Mouse (Mus musculus) cerebellum, adult (tissue): ENCODE results near the gene Myo1b.
"Not testable (repeated sequence)": the region's sequence is repeated elsewhere in the genome, so short reads cannot be mapped to it uniquely, and the experiment has no call there.

ENCODE experiments used
- ATAC-seq: cut with Nextera tagmentation; 2 replicates; pipeline ENCODE4 v1.9.2; 2017; ENCODE audit warnings: mild to moderate bottlenecking, moderate library complexity, mixed read lengths; ENCODE audit not compliant: insufficient number of reproducible peaks, low FRiP score, low TSS enrichment

Myo1b gene

DNA sequence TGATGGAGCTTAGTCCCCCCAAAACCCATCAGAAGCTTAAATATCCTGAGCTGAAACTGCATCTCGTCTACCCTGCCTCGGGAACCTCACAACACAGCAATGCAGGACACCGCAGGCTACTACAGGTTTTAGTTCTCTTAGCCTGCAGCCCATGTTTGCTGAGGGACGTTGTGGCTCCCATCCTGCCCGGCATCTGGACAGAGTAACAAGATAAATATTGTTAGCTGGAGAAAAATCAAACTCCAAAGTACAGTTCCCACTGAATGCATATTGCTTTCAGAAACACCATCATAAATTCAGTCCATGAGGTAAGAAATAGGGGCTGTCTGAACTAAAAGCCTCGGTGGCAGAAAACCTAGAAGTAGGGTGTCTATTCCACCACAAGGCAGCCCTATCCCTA lies 10.8 kb downstream of the Myo1b start:
- no peak for ATAC-seq

DNA sequence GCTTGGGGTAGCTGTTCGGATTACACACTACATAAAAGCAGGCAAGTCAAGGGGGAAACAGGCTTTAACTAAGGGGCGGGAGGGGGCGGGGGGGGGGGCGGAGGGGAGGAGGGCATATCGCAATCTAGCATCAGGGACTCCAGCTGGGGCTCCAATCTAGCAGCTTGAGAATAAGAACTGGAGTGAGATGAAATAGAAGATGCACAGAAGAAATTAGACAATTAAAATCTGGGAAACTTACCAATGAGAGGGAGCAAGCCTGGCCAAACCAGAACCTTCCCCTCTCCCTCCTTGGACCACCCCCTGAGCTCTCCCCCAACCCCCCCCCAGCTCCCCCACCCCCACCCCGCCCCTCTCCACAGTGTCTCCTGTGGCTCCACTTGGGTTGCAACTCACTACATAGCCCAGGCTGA lies 18.7 kb downstream of the Myo1b start:
- ATAC-seq = no peak

DNA sequence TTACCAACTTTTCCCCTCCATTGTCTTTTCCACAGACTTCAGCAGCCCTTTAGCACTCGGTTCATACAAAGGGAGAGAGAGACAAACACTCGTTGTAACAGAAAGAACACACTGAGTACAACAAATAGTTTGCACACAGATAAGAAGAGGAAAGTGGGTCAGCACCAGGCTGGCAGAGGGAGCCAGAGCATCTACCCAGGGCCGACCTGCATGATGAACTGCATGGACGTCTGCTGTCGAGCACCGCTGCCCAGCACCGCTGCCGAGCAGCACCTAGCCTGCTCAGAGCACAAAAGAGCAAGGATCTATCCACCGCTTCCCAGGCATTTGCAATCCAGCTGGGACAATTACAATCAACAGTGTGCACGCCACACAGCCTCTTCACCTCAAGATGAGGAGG lies 19.9 kb downstream of the Myo1b start:
- ATAC-seq = no peak

DNA sequence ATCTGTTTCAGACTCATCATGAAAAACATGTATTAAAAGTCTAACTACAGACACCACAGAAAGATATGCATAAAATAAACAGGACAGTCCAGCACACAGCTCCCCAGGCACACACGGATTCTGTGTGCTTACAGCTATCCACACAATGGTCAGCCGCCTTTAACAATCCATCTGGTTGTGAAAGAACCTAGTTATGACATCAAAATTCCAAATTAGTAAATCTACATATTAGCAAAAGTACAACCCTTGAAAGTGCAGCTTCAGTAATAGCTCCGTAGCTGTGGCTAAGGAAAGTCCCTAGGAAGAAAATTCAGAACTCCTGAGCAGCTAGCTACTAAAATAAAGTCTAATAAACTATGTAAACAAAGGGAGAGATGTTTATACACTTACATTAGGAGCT lies 21.1 kb downstream of the Myo1b start:
- no peak for ATAC-seq

DNA sequence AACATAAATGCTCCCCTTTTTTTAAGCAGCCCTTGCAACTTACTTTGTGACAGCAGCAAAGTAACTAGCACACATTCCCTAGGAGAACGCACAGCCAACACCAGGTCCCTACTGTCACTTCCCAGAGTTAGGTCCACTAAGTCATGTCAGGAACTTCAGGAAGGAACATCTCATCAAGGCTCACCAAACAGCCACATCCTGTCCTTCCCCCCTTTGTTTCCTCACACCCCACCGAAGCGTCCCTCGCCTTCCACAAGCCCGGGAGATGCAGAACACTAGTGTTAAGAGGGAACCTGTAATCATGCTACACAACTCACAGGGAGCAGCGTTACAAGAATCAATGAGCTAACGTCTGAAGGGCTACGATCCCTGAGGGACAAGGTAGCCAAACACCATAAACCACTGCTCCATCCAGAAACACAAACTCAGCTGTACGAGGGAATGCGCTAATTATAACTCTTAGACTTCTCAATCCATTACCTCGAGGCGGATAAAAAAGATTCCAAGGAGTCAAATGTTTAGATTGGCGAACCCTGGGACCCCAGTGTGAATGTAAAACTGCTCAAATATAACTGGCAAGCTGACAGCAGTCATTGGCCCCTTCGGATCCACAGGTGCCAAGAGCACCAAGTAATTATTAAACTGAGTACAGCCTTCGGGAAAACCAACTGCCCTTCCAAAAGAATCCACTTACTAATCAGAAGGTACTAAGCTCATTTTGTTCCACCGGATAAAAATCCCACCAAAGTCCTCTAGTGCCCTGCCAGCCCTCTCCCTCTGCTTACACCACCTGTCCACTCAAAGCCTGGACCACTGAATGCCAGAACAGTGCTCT lies 22.1 kb downstream of the Myo1b start:
- no peak for ATAC-seq

DNA sequence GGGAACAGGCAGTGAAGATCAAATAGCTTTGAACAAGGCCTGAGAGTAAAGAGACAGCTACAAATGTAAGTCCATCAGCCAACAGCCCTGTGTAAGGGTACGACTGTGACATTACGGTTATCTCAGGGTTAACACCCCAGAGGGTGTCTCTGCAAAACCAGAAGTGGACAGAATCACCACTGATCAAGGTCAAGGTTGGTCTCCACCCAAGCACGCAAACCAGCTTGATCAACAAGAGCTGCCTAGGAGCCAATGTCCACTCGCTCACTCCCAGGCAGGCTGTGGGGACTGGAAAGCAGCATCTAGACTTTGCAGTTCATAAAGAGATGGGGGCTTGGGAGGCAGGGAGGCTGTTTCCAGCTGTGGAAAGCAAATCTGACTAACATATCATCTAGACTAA lies 23.9 kb downstream of the Myo1b start:
- ATAC-seq = no peak

DNA sequence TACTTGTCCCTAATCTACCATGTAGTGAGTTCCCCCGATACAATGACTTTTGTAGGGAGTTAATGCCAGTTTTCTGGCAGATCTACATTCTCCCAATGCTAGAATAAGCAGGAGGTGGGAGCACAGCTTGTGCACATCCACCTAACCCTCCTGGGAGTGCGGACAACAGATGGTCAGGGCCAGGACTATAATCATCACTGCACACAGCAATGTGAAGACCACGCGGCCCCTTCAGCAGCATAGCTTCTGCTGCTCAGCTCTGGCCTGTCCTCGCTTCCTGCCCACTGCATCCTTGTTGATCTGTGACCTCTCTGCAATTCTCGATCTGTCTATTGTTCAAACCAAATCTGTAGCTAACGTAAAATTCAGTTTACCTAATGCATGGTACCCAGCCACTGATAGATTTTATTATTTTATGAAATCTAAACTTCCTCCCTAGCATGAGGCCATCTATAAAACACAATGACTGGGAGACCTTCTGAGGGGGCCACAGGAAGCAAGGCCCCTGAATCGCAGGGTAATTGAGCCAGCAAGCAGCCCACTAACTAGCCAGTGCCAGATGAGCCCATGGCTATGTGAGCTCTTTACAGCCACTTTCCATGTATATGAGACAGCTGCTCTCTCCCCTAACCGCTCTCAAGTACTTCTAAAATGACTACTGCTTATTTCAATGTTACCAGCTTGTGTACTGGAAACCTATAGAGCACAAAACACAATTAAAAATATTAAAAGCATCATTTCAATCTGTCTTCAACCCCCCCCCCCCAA lies 27.6 kb downstream of the Myo1b start:
- no peak for ATAC-seq

DNA sequence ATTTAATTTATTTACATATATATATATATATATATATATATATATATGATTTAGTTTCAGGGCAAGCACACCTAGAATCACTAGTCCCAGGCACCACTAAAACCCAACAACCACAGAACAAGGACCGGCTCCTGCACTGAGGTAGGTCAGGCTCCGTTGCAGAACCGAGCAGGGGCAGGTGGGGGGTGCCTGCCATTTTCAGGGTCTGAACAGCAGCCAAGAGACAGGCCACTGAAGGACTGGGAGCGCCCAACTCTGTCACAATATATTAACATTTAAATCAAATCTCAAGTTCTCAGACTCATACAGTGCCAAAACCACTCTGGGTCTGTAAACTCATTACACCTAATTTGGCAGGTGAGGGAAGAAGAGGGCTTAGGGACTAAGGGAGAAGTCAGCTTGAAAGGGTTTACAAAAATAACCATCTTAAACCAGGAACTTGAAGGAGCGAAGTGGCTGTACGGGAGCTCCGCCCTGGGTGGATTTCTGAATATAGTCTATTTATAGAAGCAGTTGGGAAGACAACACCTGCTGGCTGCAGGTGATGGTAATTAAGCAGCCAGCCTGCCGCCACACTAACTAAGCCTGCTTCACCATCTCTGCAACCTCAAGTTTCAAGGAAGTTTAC lies 30.4 kb downstream of the Myo1b start:
- ATAC-seq = no peak

DNA sequence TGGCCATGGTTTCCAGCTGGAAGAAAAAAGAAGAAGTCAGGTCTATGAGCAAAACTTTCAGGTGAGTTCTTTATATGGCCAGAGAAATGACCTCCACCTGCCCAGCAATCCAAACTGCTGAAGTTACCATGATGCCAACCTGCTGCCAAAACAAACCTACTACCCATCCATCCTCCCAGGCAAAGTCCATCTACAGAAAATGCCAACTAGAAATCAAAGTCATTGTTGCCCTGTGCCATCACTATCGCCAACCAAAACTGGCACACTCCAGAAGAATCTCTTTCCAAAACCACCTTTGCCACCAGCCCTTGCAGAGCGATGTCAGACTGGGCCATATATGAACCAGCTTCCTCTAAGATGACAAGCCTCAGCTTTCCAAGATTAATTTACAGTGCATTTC lies 32.7 kb downstream of the Myo1b start:
- ATAC-seq = no peak

DNA sequence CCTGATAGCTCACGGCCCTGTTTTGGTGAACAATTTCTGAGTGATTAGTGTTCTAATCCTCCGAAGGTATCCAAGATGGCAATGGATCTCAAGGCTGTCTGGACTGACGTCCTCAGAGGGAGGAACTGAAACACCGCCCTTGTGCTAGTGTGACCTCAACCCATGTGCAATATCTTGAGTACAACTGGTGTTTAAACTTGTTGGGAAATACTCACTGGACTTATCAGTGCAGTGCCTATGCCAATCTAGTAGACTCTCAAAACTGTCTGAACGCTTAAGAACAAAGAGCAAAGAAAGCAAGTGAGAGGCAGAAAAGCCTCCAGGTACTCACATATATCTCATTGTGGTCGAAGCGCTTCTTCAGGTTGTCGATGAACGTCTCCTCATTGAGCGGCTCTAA lies 33.1 kb downstream of the Myo1b start:
- ATAC-seq = no peak

DNA sequence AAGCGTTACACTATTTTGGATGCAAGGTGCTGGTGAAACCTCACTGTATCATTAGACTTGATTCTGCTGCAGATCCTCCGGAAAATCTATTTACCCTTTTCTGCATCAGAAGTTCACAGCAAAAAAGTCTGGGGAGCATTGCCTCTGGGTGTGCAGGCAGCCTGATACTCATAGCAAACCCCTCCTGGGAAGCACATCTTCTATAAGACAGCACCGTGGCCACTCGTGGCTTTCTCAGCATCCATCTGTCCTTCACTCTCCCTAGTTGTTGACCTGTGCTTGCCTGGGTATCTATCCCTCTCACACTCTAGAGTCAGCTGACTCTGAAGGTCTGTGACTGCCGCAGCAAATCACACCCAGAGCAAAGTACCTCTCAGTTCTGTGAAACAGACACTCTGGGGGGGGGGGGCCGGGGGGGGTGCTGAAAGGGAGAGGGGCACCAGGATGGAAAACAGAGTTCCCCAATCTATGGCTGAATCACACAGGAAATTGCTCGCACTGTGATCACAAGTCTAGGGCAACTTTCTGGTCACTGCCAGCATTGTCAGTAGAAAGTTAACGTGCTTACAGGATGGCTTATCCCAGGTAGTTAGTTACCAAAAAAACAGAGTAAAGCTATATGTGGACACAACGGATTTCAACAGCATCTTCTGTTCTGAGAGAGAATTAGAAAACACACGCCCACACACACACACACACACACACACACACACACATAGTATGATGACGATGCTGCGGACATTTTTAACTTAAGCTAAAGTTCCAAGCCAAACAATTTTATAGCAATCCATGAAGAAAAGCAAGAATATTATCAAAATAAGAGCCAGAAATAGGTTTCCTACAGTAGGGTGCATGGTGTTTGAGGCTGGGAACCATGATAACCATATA lies 35.7 kb downstream of the Myo1b start:
- ATAC-seq = no peak

DNA sequence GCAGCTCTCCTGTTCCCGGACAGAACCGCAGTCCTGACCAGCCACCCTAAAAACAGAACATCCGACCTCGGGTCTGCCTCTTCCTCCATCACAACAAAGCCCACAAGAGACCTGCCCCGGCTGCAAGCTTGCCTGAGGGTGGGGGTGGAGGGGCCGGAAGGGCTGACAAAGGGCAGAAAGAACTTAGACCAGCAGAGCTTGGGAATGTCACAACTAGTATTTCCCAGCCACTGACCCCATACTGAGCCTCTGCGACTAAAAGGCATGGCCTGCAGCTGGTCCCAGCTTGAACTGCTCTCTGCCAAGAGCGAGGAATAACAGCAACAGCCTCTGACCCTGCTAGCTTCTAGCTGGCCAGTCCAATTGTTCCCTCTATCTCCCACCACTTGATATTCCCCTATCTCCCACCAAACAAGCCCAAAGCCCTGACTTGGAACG lies 36.5 kb downstream of the Myo1b start:
- ATAC-seq = no peak

DNA sequence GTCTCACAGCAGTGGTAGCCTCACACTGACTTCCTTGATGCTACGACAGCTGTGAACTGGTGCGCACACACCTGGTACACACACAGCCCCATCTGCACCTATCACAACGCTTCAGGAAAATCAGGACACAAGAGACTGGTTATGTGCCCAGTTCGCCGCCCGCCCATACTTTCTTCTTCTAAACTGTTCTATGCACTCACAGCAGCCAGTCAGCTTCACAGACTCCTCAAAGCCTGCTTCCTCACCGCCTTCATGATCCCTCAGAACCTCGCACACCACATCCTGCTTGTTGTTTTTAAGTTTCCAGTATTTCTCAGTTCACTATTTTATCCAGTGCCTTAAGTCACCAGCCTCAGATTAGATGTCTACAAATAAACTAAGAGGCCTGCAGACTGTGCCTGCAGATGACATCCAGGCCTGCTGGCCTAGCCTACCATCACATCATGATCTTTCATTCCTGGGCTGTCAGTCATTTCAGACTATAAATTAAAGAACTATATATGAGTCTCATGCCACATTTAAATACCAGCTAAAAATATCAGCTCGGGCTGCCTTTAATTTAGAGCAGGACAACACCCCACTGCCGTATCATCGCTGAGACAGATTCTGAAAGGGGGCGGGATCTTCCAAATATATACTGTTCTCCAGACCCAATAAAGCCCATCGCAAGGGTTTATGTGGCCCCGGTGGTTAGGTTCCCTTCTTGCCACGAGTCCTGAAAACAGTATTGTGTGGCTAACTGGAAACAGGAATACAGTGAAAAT lies 40.2 kb downstream of the Myo1b start:
- no peak for ATAC-seq

DNA sequence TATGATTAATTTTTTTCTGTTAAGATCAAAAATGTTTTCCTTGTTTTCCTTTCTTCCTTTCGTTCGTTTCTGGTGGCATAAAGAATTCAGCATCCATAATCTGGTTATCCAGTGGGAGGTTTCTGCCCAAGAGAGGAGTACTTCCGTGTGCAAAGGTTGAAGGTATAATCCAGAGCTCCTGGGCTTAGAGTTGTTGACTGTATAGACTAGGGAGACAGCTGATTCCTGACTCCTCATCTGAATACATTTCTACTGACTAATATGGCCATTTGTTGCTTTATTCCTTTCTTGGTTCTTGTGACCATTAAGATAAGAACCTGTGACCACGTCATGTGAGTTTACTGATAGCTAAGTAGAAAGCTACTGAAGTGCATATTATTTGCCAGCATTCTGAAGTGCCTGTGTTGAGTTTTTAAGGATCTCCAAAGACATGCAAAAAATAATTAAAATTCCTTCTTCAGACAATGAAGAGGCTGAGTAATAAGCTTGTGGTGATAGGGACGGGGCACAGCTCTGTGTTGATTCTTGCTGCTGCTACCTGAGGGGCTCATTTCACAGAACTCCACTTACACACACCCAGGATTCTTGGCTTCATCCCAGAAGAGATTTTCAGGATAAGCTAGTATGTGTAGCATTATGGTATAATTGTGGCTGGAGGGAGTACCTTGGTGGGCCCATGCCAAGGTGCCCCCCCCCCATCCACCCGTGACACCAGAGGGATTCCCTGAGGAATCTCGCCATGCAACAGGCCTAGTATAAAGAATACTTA lies 43.2 kb downstream of the Myo1b start:
- ATAC-seq = no peak

DNA sequence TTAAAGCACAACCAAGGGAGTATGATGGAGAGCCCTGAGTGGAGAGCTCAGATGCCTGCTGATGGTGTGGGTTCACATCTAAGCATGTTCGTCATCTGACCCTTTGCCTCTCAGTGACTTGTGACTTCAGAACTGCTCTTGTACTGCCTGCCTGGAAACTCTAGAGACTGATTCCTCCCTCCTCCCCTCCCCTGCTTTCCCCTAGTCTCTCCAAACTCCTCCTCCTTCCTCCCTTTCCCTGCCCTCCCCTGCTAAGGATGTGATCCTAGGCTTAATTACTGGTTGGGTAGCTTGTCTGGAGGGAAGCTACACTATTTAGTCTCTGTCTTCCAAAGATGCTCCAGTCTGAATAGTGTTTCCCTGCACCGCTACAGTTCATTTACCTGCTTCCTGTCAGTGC lies 44.6 kb downstream of the Myo1b start:
- ATAC-seq = not testable (repeated sequence)

DNA sequence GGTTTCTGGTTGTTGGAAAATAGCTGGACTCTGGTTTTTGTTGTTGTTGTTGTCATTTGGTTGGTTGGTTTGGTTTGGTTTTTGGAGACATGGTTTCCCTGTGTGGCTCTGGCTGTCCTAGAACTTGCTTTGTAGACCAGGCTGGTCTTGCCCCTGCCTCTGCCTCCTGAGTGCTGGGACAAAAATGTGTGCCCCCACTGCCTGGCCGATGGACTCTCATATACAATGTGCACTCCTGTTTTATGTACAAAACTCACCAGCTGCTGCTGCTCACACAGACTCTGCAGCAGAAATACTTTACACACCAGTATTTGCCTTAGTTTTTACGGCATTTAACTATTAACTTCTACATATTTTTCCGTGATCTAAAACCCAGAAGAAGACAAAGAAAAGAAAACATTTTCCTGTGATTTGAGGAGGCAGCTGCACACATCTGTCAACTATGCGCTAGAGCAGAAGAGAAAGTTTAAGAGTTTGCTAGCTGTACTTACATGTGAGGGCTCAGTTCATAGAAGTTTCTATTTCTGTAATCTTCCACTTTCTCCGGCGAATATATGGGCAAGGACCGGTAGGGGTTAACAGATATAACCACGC lies 52.9 kb downstream of the Myo1b start:
- no peak for ATAC-seq

DNA sequence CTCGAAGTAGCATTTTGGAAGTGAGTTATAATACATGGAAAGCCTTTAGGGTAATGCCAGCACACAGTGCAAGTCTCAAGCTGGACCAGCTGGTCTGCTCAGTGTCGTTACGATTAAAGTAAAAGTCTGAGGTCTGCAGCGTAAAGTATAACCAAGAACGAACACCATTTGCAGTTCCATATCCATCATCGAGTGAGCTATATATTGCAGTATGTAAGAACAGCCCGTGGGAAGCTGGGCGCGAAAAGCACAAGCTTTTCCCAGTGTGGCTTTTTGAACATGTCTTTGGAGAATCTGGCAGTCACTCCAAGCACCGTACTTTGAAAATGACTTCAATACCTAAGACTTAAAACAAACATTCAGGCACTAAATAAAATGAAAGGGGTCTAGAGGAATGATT lies 55.0 kb downstream of the Myo1b start:
- ATAC-seq = no peak

DNA sequence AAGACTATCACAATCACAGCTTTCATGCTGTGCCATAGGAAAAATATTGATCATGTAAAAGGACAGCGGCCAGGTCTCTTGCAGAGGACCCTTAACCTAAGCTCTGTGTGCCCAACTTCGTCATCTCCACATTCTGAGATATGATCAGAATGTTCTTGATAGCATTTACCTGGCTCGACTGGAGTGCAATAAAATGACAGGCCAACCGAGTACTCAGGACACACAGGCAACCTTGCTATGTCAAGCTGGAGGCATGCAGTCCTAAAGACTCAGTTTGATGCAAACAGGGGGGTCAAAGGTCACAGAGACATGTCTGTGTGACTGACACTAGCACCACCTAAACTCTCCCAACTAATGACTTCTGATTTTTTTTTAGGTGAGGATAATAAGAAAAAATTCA lies 58.9 kb downstream of the Myo1b start:
- no peak for ATAC-seq
